Mouse (Mus musculus) myocyte (in vitro differentiated cells): Measurements from ENCODE around the gene S1pr2. TPM values are rescaled to one million over a fixed set of nuclear protein-coding genes. Genes with fewer than 3 reads are reported as not detected.
"Not testable (repeated sequence)": the region's sequence is repeated elsewhere in the genome, so short reads cannot be mapped to it uniquely, and the experiment has no call there.

ENCODE experiments used
- H3K27me3 ChIP-seq: one replicate; pipeline ENCODE4 v1.6.1; 2011; ENCODE audit not compliant: control insufficient read depth, insufficient read depth, insufficient read length
- H3K36me3 ChIP-seq: one replicate; pipeline ENCODE4 v1.6.1; 2011; ENCODE audit not compliant: control insufficient read depth, insufficient read depth
- H3K4me2 ChIP-seq: one replicate; pipeline ENCODE4 v1.6.1; 2011; ENCODE audit warnings: low read depth, control low read depth
- H3K4me3 ChIP-seq: one replicate; pipeline ENCODE4 v1.5.1; 2011; ENCODE audit warnings: mild to moderate bottlenecking, control low read depth, moderate library complexity
- H3K79me2 ChIP-seq: one replicate; pipeline ENCODE4 v1.6.1; 2011; ENCODE audit not compliant: control insufficient read depth, insufficient read depth
- H3ac ChIP-seq: one replicate; pipeline ENCODE4 v1.6.1; 2011; ENCODE audit not compliant: control insufficient read depth, insufficient read length
- CEBPB ChIP-seq: IDR thresholded peaks from 2 replicates; pipeline ENCODE4 v1.6.1; 2011; ENCODE audit warnings: mild to moderate bottlenecking, moderate library complexity; ENCODE audit not compliant: poor library complexity, insufficient read depth, severe bottlenecking
- E2F4 ChIP-seq: IDR thresholded peaks from one replicate; pipeline ENCODE4 v1.6.1; 2011; ENCODE audit warnings: mild to moderate bottlenecking, control low read depth, moderate library complexity; ENCODE audit not compliant: insufficient read depth
- MAX ChIP-seq: IDR thresholded peaks from one replicate; pipeline ENCODE4 v1.6.1; 2011; ENCODE audit warnings: low read depth, mild to moderate bottlenecking, control low read depth
- MYOD1 ChIP-seq, 3 experiments: IDR thresholded peaks; one replicate each; pipeline ENCODE4 v1.6.1; 2011; ENCODE audit warnings: control low read depth in 2 of 3, low read depth in 2 of 3, mild to moderate bottlenecking in 2 of 3, moderate library complexity in 1 of 3; ENCODE audit not compliant: insufficient read length in 2 of 3, control insufficient read depth in 1 of 3
- MYOG ChIP-seq, 3 experiments: IDR thresholded peaks; one replicate each; pipeline ENCODE4 v1.6.1; 2011; ENCODE audit warnings: control low read depth in 2 of 3, low read depth in 2 of 3, mild to moderate bottlenecking in 2 of 3; ENCODE audit not compliant: insufficient read length in 2 of 3, control insufficient read depth in 1 of 3, insufficient read depth in 1 of 3
- POLR2A ChIP-seq: IDR thresholded peaks from one replicate; pipeline ENCODE4 v1.6.1; 2011; ENCODE audit warnings: low read depth, mild to moderate bottlenecking, control low read depth, moderate library complexity; ENCODE audit not compliant: insufficient read length
- POLR2AphosphoS2 ChIP-seq: IDR thresholded peaks from one replicate; pipeline ENCODE4 v1.6.1; 2011; ENCODE audit warnings: low read depth, control low read depth; ENCODE audit not compliant: insufficient read length
- REST ChIP-seq: IDR thresholded peaks from one replicate; pipeline ENCODE4 v1.6.1; 2011; ENCODE audit warnings: mild to moderate bottlenecking, control low read depth, moderate library complexity; ENCODE audit not compliant: insufficient read depth, insufficient read length
- SRF ChIP-seq: IDR thresholded peaks from one replicate; pipeline ENCODE4 v1.6.1; 2011; ENCODE audit warnings: low read depth; ENCODE audit not compliant: control insufficient read depth, insufficient read length
- TCF12 ChIP-seq: IDR thresholded peaks from one replicate; pipeline ENCODE4 v1.6.1; 2011; ENCODE audit warnings: mild to moderate bottlenecking, control low read depth; ENCODE audit not compliant: poor library complexity, insufficient read depth, severe bottlenecking
- TCF3 ChIP-seq: IDR thresholded peaks from one replicate; pipeline ENCODE4 v1.6.1; 2011; ENCODE audit warnings: low read depth, control low read depth; ENCODE audit not compliant: insufficient read length
- USF1 ChIP-seq: IDR thresholded peaks from one replicate; pipeline ENCODE4 v1.6.1; 2011; ENCODE audit warnings: low read depth, mild to moderate bottlenecking, control low read depth, moderate library complexity
- polyA plus RNA-seq: library from polyadenylated mRNA; unstranded; fragments of >200 nt; fragmentation: generic; extraction: Trizol; gene quantifications from one replicate; pipeline ENCODE4 v1.2.1, GENCODE M21; 2012; ENCODE audit warnings: missing spikeins

S1pr2 gene
- polyA plus RNA-seq, 1 experiment = 5.5 TPM

DNA sequence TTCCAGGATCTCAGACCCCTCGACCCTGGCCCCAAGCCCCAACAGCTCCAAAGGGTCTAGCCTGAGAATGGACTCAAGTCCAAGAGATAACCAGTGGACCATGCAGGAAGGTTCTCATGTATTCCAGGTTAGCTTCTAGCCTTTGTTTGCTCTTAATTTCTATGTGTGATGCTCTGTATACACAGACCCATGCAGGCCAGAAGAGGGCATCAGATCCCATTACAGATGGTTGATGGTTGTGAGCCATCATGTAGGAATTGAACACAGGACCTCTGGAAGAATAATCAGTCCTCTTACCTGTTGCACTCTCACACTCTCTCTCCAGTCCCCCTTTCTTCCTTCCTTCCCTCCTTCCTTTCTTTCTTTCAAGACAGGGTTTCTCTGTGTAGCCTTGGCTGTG, 35.8 kb upstream of the S1pr2 start:
- H3K27me3 ChIP-seq = peaks cover 28% of the 10 kb centered on the region
- TF ChIP-seq USF1 (no peak), CEBPB (no peak), TCF3 (no peak), SRF (no peak), MYOD1 (IDR thresholded peaks at IDR 0.05; ENCODE audit: control insufficient read depth in 1 of 3, insufficient read length in 2 of 3, low read depth in 2 of 3) (no peak), MAX (no peak), REST (no peak), MYOG (IDR thresholded peaks at IDR 0.05; ENCODE audit: control insufficient read depth in 1 of 3, insufficient read depth in 1 of 3, insufficient read length in 2 of 3, low read depth in 2 of 3) (no peak), E2F4 (no peak), TCF12 (no peak)
- H3K36me3 ChIP-seq = no peaks in the 10 kb centered on the region
- no peaks in the 10 kb centered on the region for H3K79me2 ChIP-seq
- H3K4me2 ChIP-seq = no peak overlapping the region
- H3ac ChIP-seq = no peak overlapping the region
- no peak overlapping the region for H3K4me3 ChIP-seq

DNA sequence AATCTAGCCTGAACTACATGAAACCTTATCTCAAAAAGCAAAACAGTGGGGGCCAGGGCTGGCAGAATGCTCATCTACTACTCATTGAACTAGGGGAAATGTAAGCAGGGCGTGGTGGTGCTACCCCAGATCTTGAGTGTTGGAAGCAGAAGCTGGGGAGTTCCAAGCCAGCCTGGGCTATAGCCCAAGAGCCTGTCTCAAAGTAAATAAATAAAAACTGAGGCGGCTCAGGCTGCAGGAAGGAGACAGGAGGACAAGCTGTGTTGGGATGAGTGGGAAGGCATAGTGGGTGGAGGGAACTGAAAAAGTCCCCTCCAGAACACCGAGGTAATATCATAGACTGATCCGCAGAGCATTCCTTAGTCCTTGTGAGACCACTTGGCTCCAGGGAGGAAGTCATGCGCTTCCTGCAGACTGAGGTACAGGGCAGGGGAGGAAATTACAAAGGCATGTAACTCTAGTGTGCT, 35.3 kb upstream of the S1pr2 start:
- no peak overlapping the region for H3K4me3 ChIP-seq
- H3K27me3 ChIP-seq = peaks cover 23% of the 10 kb centered on the region
- no peaks in the 10 kb centered on the region for H3K36me3 ChIP-seq
- no peak overlapping the region for H3ac ChIP-seq
- TF ChIP-seq REST (no peak), POLR2A (no peak), USF1 (no peak), SRF (no peak), MAX (no peak), POLR2AphosphoS2 (no peak), CEBPB (no peak), TCF12 (no peak), MYOG (IDR thresholded peaks at IDR 0.05; ENCODE audit: control insufficient read depth in 1 of 3, insufficient read depth in 1 of 3, insufficient read length in 2 of 3, low read depth in 2 of 3) (no peak), TCF3 (no peak)
- no peak overlapping the region for H3K4me2 ChIP-seq
- H3K79me2 ChIP-seq = no peaks in the 10 kb centered on the region

DNA sequence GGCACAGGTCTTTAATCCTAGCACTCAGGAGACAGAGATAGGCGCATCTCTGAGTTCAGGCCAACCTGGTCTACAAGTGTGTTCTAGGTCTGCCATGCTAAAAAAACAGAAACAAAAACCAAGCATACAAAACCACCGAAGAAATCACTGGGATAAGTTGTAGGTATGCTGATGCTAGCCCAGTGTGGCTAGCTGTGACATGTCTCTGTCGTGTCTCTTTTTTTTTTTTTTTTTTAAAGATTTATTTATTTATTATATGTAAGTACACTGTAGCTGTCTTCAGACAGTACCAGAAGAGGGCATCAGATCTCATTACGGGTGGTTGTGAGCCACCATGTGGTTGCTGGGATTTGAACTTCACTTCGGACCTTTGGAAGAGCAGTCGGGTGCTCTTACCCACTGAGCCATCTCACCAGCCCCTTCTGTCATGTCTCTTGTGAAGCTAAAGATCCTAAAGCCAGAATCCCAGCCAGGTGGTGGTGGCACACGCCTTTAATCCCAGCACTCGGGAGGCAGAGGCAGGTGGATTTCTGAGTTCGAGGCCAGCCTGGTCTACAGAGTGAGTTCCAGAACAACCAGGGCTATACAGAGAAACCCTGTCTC, 34.5 kb upstream of the S1pr2 start:
- not testable (repeated sequence) for H3K4me2 ChIP-seq, H3ac ChIP-seq, H3K4me3 ChIP-seq, H3K36me3 ChIP-seq, H3K79me2 ChIP-seq
- peaks cover 16% of the 10 kb centered on the region for H3K27me3 ChIP-seq

- H3K79me2 ChIP-seq = no peaks in the 10 kb centered on the region
- H3K4me3 ChIP-seq = no peak overlapping the region
- no peaks in the 10 kb centered on the region for H3K36me3 ChIP-seq
- H3K27me3 ChIP-seq = peaks cover 9% of the 10 kb centered on the region
- TF ChIP-seq REST (no peak), SRF (no peak), E2F4 (no peak), TCF12 (no peak), USF1 (no peak), MYOG (IDR thresholded peaks at IDR 0.05; ENCODE audit: control insufficient read depth in 1 of 3, insufficient read depth in 1 of 3, insufficient read length in 2 of 3, low read depth in 2 of 3) (no peak), MAX (no peak), POLR2AphosphoS2 (no peak), TCF3 (no peak), POLR2A (no peak)
- H3ac ChIP-seq = no peak overlapping the region
- H3K4me2 ChIP-seq = no peak overlapping the region
Observed at GRCm38 (mm10) chr9:21010362-21010761, 33.8 kb upstream of the S1pr2 start.

DNA sequence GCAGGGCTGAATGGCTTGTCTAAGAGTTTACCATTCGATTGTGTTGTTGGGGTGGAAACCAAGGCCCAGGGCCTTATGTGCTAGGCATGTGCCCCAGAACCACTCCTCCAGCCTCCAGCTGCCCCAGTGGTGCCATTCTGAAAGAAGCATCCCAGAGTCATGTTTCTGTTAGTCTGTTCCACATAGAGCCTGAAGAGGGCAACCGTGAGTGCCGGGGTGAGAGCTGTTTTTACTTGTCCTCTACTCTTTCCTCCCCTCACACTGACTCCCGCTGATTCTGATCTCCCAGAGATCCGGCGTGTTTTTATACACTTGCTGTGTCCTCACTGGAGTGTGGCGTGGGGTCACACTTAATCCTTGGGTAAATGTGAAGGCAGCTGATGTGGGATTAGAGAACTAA, 31.4 kb upstream of the S1pr2 start:
- Histone ChIP-seq H3K27me3 (no peaks in the 10 kb centered on the region), H3K36me3 (no peaks in the 10 kb centered on the region), H3K79me2 (peaks cover 7% of the 10 kb centered on the region), H3K4me3 (no peak overlapping the region), H3K4me2 (no peak overlapping the region), H3ac (no peak overlapping the region)
- no peak for TF ChIP-seq TCF3
- no peak for TF ChIP-seq SRF
